Mouse (Mus musculus) erythroblast, embryonic 14.5 days (primary cell): Measurements from ENCODE around the gene Cux1. TPM values are rescaled to one million over a fixed set of nuclear protein-coding genes. Genes with fewer than 3 reads are reported as not detected.

Source experiments
- H3K27me3 ChIP-seq: 2 replicates; pipeline ENCODE4 v1.6.1; 2012; ENCODE audit warnings: inconsistent platforms; ENCODE audit not compliant: control insufficient read depth
- H3K36me3 ChIP-seq: 2 replicates; pipeline ENCODE4 v1.6.1; 2012; ENCODE audit warnings: mild to moderate bottlenecking, inconsistent platforms; ENCODE audit not compliant: control insufficient read depth
- H3K4me1 ChIP-seq: 2 replicates; pipeline ENCODE4 v1.6.1; 2012; ENCODE audit warnings: inconsistent platforms; ENCODE audit not compliant: control insufficient read depth
- H3K4me3 ChIP-seq: replicated peaks from 2 replicates; pipeline ENCODE3; 2012; ENCODE audit warnings: moderate library complexity, mild to moderate bottlenecking, inconsistent platforms
- H3K9me3 ChIP-seq: 2 replicates; pipeline ENCODE4 v1.6.1; 2012; ENCODE audit warnings: low read length, inconsistent platforms, mixed read lengths; ENCODE audit not compliant: control insufficient read depth
- GATA1 ChIP-seq: IDR thresholded peaks from 2 replicates; pipeline ENCODE4 v1.6.1; 2012; ENCODE audit warnings: low read length, inconsistent platforms, mixed read lengths
- TAL1 ChIP-seq: IDR thresholded peaks from 3 replicates; pipeline ENCODE4 v1.6.1; 2012; ENCODE audit warnings: low read length, inconsistent platforms, mixed read lengths
- polyA plus RNA-seq: library from polyadenylated mRNA; stranded (reverse); fragments of >175 nt; gene quantifications from 2 replicates; pipeline ENCODE4 v1.2.3, GENCODE M21; 2012

Cux1 gene
- polyA plus RNA-seq, 1 experiment, result 2.9 TPM

DNA sequence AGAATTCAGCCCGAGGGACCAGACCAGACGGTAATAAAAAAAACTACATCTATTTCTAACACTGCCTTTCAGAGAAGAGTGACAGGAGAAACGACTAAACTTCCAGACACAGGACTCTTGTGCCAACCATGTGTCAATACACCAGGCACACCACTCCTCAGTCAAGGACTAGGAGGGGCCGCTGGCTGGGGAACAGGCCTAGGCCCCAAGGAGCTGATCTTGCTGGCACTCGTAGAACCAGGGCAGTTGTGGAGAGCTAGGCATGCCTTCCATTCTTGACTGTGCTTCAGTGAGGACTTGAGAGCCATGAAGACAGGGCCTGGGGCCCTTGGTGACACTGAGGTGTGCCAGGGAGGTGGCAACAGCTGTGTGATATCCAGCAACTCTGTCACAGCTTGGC, 121.3 kb downstream of the Cux1 start:
- Histone ChIP-seq H3K36me3 (no peaks in the 10 kb centered on the region), H3K9me3 (no peaks in the 10 kb centered on the region), H3K27me3 (no peaks in the 10 kb centered on the region), H3K4me3 (no peak overlapping the region), H3K4me1 (peaks cover 8% of the 10 kb centered on the region)
- TF ChIP-seq TAL1 (no peak), GATA1 (no peak)

- Histone ChIP-seq H3K27me3 (no peaks in the 10 kb centered on the region), H3K36me3 (no peaks in the 10 kb centered on the region), H3K4me3 (no peak overlapping the region), H3K4me1 (no peaks in the 10 kb centered on the region), H3K9me3 (no peaks in the 10 kb centered on the region)
- no peak for TF ChIP-seq GATA1
- no peak for TF ChIP-seq TAL1
These were observed 124.8 kb downstream of the Cux1 start for GRCm38 (mm10) chr5:136442238-136443187.

- TF ChIP-seq GATA1, result no peak
- no peaks in the 10 kb centered on the region; the same call in 1 of the 2 replicates for H3K36me3 ChIP-seq
- no peak overlapping the region for H3K4me3 ChIP-seq
- no peaks in the 10 kb centered on the region for H3K27me3 ChIP-seq
- H3K4me1 ChIP-seq, result no peaks in the 10 kb centered on the region
- no peaks in the 10 kb centered on the region for H3K9me3 ChIP-seq
These were observed 137.6 kb downstream of the Cux1 start for GRCm38 (mm10) chr5:136429647-136430046.

DNA sequence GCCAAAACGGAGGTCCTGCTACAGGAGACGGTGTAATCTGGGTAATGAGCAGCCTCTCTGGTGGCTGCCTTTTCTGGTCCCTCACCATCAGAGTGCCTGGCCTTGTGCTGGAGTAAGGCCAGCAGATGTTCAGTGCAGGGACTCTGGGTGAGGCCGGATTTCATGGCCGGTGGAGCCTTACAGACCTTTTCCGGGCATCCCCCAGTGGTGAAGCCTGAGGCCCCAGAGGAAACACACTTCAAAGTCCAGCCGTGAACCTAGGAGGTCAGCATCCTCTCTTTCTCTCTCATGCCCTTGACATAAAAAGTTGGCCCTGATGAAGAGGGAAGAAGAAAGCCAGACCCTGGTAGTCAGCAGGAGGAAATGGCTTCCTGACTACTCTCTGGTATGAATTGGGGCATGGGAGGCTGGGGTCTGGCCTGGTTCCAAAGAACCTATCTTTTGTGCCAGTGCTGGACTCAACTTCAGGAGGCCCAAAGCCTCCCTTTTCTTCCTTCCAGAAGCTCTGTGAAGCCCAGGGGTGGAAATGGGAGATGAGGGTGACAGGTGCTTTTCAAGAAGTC, 138.7 kb downstream of the Cux1 start:
- Histone ChIP-seq H3K27me3 (no peaks in the 10 kb centered on the region), H3K4me3 (no peak overlapping the region), H3K4me1 (no peaks in the 10 kb centered on the region), H3K9me3 (no peaks in the 10 kb centered on the region), H3K36me3 (no peaks in the 10 kb centered on the region; the same call in 1 of the 2 replicates)
- TF ChIP-seq GATA1, result no peak
- no peak for TF ChIP-seq TAL1

- H3K36me3 ChIP-seq, result no peaks in the 10 kb centered on the region; the same call in 1 of the 2 replicates
- no peak overlapping the region for H3K4me3 ChIP-seq
- H3K27me3 ChIP-seq, result no peaks in the 10 kb centered on the region
- TF ChIP-seq GATA1 (no peak), TAL1 (no peak)
- H3K9me3 ChIP-seq, result no peaks in the 10 kb centered on the region
- peaks cover 3% of the 10 kb centered on the region for H3K4me1 ChIP-seq
These were observed 139.4 kb downstream of the Cux1 start for GRCm38 (mm10) chr5:136427772-136428497.

GRCm38 (mm10) chr5:136427121-136427771, 140.0 kb downstream of the Cux1 start:
- peaks cover 3% of the 10 kb centered on the region for H3K4me1 ChIP-seq

GRCm38 (mm10) chr5:136422948-136423347, 144.3 kb downstream of the Cux1 start:
- Histone ChIP-seq H3K36me3 (no peaks in the 10 kb centered on the region), H3K27me3 (no peaks in the 10 kb centered on the region), H3K9me3 (no peaks in the 10 kb centered on the region), H3K4me3 (no peak overlapping the region), H3K4me1 (peaks cover 21% of the 10 kb centered on the region)
- TF ChIP-seq GATA1 (no peak), TAL1 (no peak)

More at GRCm38 (mm10) chr5:136427121-136427771, 140.0 kb downstream of the Cux1 start:
- H3K36me3 ChIP-seq, result no peaks in the 10 kb centered on the region; the same call in 1 of the 2 replicates
- H3K4me3 ChIP-seq, result no peak overlapping the region
- H3K9me3 ChIP-seq, result no peaks in the 10 kb centered on the region
- TF ChIP-seq GATA1 (no peak), TAL1 (no peak)
- H3K27me3 ChIP-seq, result no peaks in the 10 kb centered on the region

DNA sequence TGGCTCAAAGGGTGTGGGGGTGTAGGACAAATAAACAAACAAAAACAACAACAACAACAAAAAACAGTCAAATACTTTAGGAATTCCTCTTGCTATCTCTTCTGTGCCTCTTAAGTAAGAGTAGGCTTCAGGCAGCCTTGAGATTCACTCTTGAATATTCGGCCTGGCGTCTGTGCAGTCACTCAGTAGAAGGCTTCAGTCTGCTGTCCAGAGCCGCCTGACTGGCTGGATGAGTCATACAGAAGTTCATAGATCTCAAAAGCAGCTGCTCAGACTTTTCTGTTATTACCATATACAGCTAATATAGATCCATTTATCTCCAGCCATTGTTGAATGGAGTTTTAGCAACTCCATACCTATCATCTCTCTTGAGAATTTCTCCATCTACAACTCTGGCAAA, 145.4 kb downstream of the Cux1 start:
- Histone ChIP-seq H3K9me3 (no peaks in the 10 kb centered on the region), H3K4me1 (peaks cover 21% of the 10 kb centered on the region), H3K27me3 (no peaks in the 10 kb centered on the region), H3K36me3 (no peaks in the 10 kb centered on the region), H3K4me3 (no peak overlapping the region)
- no peak for TF ChIP-seq TAL1
- TF ChIP-seq GATA1, result no peak

DNA sequence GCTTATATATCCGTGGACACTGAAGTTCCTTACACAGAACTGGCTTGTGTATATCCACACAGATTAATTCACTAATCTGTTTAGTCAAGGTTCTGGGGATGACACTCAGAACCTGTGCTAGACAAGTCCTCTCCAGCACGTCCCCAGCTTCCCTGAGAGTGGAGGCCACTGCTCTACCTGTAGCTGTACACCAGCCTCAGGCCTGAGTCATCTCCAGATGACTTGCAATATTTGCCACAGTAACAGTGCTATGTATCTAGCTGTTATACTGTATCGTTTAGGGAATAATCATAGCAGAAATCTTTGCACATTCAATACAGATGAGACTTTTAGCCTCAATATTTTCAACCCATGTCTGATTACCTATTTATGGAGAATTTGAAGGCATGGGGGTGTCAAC, 146.0 kb downstream of the Cux1 start:
- no peak for TF ChIP-seq TAL1
- TF ChIP-seq GATA1, result no peak
- H3K27me3 ChIP-seq, result no peaks in the 10 kb centered on the region
- no peaks in the 10 kb centered on the region for H3K9me3 ChIP-seq

More for the DNA sequence above, 146.0 kb downstream of the Cux1 start:
- peaks cover 21% of the 10 kb centered on the region for H3K4me1 ChIP-seq
- H3K36me3 ChIP-seq, result no peaks in the 10 kb centered on the region
- no peak overlapping the region for H3K4me3 ChIP-seq
